Mouse (Mus musculus) Muller cell, postnatal 12 days (primary cell): ENCODE data around the gene Sgk1.

Experiments used
- DNase-seq: peaks from one replicate; pipeline ENCODE4 v3.0.0-alpha.2; 2015; ENCODE audit errors: inconsistent ontology term

Sgk1 gene

GRCm38 (mm10) chr10:21882184-21883081, at the start of gene Sgk1:
Gene Sgk1, plus strand, starts transcription at chr10:21882184.
- DNase-seq = peak; percentile 52

- DNase-seq = no peak
Observed at GRCm38 (mm10) chr10:21832282-21832681, 49.7 kb upstream of the Sgk1 start.

- peak; percentile 74 for DNase-seq
Observed at GRCm38 (mm10) chr10:21833757-21834156, 48.2 kb upstream of the Sgk1 start.

GRCm38 (mm10) chr10:21835077-21835476, 46.9 kb upstream of the Sgk1 start:
- no peak for DNase-seq

GRCm38 (mm10) chr10:21839248-21840155, 42.5 kb upstream of the Sgk1 start:
- DNase-seq = peak; percentile 88

- DNase-seq = no peak
Observed at GRCm38 (mm10) chr10:21843326-21843725, 38.7 kb upstream of the Sgk1 start.

DNA sequence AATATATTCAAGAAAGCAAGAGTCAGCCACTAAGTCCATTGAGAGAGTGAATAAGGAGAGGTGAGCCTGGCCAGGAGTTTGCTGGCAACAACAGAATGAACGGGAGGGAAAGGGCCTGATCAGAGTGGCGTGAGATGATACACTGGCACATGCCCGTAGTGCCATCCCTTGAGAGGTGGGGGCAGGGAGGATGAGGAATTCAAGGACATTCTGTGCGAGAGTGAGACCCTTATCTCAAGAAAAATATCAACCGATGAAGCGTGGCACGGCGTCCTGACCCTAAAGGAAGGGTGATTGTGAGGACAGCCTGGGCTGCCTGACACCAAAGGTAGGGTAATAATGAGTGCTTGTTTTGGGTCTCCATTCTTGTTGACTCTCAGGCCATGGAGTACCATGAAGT, 38.1 kb upstream of the Sgk1 start:
- DNase-seq = no peak

GRCm38 (mm10) chr10:21844391-21844790, 37.6 kb upstream of the Sgk1 start:
- DNase-seq = no peak

DNA sequence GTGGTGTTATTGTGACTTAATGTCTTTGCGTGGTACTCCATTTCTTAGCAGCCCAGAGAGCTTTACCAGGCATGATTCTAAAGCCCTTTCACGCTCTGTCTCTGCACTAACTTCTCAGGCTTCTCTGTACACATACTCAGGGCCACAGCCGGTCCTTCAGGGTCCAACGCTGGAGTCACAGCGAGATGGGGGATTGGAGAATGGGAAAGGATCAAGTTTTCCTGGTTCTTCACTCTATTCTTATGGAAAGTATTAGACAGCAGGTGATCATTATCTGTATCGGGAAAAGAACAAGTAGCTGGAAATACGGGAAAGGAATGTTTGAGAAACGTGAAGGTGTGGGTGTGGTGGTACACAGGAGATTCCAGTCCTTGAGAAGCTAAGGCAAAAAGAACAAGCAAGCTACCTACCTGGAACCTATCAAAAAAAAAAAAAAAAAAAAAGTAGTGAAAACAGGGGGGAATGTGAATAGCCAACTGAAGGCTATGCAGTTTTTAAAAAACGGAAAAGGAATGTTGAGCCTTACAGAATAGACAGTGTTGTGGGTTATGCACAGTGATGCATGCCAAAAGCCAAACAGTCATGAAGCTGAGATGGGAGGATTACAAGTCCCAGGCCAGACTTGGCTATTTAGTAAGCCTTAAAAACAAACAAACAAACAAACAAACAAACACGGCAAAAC, 36.2 kb upstream of the Sgk1 start:
- DNase-seq = no peak

- DNase-seq = no peak
Observed at GRCm38 (mm10) chr10:21846366-21846765, 35.6 kb upstream of the Sgk1 start.

DNA sequence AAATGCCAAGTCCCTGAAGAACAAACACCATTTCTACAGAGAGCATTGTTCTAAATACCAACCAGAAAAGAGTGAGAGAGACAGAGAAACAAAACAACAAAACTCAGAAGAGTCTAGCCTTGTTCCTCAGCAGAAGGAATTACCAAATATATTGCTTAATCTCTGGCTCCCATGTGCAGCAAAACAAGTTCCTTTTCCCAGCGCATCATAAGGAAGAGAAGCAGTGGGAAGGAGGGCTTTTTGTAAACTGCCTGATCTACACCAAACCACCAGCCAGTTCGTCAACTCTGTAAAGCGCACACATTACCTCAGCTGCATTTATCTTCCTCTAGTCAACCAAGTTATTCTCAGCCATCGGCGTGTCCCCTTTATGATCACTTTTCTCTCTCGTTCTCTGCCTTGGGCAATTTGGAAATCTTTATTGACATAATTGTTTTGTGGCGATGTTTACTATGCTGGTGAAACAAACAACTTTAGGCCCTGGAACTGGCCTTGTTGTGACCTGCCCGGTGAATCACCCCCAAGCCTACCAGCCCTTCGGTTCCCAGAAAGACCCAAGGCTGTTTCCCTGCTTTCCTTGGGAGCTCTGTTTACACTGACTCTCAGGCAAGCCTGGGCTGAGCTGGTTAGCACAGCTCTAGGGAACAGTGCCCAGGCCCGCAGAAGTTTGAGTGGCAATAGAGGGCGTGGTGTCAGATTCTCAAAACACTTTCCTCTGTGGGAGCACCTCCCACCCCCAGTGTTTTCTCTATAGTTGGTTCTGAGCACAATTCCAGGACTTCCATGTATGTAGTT, 34.8 kb upstream of the Sgk1 start:
- no peak for DNase-seq

GRCm38 (mm10) chr10:21847931-21848670, 33.9 kb upstream of the Sgk1 start:
- no peak for DNase-seq

DNA sequence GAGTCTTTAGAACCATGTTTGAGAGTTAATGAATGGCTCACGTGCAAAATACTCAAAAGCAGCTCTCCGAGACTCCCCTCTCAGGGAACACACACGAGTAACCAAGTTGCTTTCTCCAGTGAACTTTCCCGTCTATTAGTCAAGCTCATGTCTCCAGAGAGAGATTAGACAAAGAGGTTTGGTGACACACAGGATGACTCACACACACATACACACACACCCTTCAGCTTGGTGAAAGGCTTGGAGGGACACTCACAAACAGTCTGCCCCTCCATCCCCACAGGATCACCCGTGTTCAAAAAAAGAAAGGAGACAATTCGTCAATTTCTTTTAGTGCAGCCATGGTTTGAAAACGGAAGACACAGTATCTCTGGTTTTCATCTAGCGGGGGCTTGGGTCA, 32.7 kb upstream of the Sgk1 start:
- DNase-seq = peak; percentile 58

- no peak for DNase-seq
Observed at GRCm38 (mm10) chr10:21850330-21850729, 31.7 kb upstream of the Sgk1 start.

DNA sequence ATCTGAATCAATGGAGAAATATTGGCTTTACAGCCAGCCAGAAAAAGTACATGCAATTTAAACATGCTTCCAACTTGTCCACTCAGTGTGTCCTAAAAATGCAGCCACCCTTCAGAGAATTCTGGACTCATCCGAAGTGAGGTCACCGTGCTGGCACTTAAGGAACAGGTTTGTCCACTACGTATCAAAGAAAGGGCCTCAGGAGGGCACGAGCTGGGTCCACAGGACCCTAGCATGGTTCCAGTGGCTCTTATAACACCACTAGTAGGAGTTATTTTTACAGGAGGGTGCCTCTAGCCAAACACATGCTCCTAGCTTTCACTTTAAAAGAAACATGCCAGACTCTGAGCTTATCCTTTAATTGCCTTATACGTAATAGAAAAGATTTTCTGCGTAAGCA, 28.9 kb upstream of the Sgk1 start:
- no peak for DNase-seq

- DNase-seq = peak; percentile 77
Observed at GRCm38 (mm10) chr10:21853566-21854328, 28.2 kb upstream of the Sgk1 start.

DNA sequence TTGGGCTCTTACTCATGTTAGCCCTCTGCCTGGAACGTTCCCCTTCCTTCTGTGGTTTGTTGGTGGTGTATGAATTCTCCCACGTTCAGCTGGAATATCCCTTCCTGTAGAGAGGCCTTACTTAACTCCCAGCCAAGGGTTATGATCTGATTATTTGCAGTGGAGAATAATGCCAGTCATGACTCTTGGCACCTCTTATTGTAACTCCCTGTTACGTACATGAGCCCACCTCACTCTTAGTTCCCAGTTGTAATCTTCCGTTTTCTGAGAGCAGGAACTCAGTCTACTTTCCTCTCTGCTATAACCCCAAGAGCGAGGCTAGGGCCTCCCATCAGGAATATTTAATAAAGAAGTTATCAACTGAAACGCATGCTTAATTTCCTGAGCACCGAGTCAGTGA, 26.6 kb upstream of the Sgk1 start:
- no peak for DNase-seq

DNA sequence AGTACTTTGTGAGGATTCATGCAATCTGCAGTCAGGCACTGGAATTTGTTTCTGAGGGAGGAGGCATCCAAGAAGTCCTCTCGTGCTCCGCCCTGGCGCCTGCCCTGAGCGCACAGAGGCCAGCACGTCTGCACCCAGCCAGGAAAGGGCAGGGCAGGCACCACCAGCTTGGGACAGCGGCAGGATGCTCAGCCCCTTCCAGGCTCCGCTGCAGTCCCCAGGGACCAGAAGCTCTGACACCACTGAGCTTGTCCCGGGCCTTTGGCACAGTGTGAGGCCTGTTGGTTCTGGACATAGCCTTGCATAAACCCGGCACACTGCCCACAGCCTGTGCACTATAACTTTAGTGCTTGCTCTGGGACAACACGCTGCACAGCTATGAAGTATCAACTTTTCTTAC, 24.3 kb upstream of the Sgk1 start:
- no peak for DNase-seq

GRCm38 (mm10) chr10:21858437-21858974, 23.5 kb upstream of the Sgk1 start:
- no peak for DNase-seq
